Mouse (Mus musculus) thymus, postnatal 25 days (tissue): Measurements from ENCODE around the gene Noa1.

Experiments
- DNase-seq: peaks from one replicate; pipeline ENCODE4 v3.0.0; 2022

The Noa1 gene

DNA sequence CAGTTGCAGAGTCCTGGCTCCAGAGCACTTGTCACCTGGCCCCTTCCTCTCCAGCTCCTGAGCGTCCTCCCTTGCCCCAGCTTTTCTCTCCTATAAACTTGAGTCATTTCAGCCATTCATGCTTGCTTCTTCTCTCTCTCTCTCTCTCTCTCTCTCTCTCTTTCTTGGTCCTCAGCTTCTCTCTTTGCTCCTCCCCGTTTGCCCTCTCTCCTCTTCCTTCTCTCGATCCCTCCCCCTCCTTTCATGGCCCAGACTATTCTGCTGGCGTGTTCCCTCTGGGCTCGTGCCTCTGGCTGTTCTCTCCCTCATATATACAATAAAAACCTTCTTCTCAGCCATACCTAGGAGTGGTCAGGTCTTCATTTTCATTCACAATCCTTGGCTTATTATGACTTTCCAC lies 58.2 kb downstream of the Noa1 start:
- no peak for DNase-seq

- no peak for DNase-seq
These were observed 59.8 kb downstream of the Noa1 start for GRCm38 (mm10) chr5:77250083-77250482.

DNA sequence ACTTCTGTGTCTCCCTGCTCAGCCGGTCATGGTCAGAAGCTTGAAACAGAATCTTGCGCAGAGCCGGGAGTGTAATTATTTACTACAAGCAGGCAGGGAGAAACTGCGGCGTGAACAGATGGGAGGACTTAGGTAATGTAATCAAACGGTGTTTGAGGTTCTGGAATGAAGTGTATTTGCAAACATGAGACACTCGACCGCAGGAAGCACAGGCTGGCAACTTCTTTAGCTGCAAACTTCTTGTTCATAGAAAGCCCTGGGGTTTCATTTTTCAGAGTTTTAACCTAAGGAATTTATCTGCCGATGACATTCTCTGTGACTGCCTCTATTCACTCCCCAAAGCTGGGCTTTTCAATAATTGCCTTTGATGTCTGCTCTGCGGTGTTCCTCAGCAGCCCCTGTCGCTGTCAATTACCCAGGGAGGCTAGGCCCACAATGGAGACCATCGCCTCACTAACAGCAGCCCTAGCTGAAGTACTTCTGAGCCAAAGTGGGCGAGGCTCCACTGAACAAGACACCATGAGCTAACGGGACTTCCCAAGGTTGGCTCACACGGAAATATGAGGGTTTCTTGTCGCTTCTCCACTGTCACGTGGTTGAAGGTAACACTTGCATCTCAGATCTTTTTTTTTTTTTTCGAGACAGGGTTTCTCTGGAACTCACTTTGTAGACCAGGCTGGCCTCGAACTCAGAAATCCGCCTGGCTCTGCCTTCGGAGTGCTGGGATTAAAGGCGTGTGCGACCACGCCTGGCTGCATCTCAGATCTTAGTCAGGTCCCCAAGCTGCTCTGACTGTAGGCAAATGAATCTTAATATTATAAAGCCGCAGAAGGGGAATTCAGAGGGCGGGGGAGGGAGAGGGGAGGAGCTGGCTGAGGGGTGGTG lies 63.9 kb downstream of the Noa1 start:
- peak; percentile 22 for DNase-seq

DNA sequence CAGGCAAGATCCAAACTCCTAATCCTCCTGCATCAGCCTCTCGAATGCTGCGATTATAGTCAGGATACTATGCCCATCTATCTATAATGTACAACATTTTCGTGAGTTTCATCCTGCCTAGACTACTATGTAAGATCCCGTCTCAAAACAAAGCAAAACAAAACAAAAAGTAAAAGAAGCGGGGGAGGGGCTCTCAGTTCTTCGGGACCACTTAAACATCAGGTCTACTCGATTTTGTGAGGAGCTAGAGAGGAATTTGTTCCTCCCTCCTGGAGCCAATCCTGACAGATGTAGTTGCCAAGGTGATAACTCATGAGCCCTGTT lies 64.5 kb downstream of the Noa1 start:
- no peak for DNase-seq

DNA sequence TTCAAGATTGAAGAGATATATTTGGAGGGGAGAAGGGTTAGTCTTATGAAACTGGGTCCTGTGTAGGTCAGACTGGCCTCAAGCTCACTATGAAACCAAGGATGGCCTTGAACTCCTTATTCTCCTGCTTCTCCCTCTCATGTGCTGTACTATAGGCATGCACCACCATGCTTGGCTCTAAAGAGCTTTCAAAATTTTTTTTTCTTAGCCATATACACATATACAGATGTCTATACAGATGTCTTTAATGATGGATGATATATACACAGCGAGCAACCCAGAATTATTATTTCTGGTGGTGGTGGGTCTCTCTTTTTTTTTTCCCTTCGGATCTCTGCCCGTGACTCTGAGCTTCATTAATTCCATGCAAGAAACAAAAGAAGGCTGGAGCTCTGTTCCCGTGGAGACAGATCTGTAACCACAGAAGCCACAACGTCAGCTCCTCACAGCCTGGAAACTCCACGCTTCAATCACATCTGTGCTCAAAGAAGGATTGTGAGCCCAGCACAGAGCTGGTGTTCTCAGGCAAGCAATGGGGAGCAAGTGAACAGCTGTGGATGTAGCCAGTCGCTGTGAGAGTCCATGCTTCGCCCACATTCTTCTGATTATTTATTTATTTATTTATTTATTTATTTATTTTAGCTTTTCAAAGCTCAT lies 65.4 kb downstream of the Noa1 start:
- DNase-seq, result no peak
